Mouse (Mus musculus) olfactory bulb, adult 2 months (tissue): ENCODE data around the gene Rasl11b. TPM values are rescaled to one million over a fixed set of nuclear protein-coding genes. Genes with fewer than 3 reads are reported as not detected.

ENCODE experiments used
- H3K27ac ChIP-seq: fragments of 200-500 bp; 2 replicates; pipeline ENCODE4 v1.5.1; 2012; ENCODE audit warnings: low read depth, low read length; ENCODE audit not compliant: insufficient read depth
- H3K4me1 ChIP-seq: fragments of 200-500 bp; 2 replicates; pipeline ENCODE4 v1.6.1; 2012; ENCODE audit warnings: low read length; ENCODE audit not compliant: control insufficient read depth, insufficient read depth
- H3K4me3 ChIP-seq: fragments of 200-500 bp; 2 replicates; pipeline ENCODE4 v1.5.1; 2012; ENCODE audit warnings: mild to moderate bottlenecking, low read depth, low read length, moderate library complexity; ENCODE audit not compliant: insufficient read depth
- CTCF ChIP-seq: fragments of 200-500 bp; IDR thresholded peaks from 2 replicates; pipeline ENCODE4 v1.5.1; 2012; ENCODE audit warnings: low read depth, mild to moderate bottlenecking, low read length, moderate library complexity; ENCODE audit not compliant: insufficient read depth
- POLR2A ChIP-seq: fragments of 200-500 bp; IDR thresholded peaks from 2 replicates; pipeline ENCODE4 v1.6.1; 2012; ENCODE audit warnings: mild to moderate bottlenecking, low read depth, low read length, moderate library complexity; ENCODE audit not compliant: insufficient read depth
- WGBS: fragments of 180-500 bp; shearing (Covaris S2); methylation state at CpG from one replicate; pipeline ENCODE4 v1.1.7; 2018; 5-methylcytosine and 5-hydroxymethylcytosine counted together
- polyA plus RNA-seq: library from polyadenylated mRNA; stranded (reverse); fragments of >200 nt; gene quantifications from 2 replicates; pipeline ENCODE4 v1.2.4, GENCODE M21; 2012; ENCODE audit warnings: low replicate concordance; ENCODE audit not compliant: missing spikeins, insufficient read depth, insufficient read length

The Rasl11b gene
- polyA plus RNA-seq, 1 experiment, result not detected

GRCm38 (mm10) chr5:74233808-74234207 lies 38.7 kb downstream of the Rasl11b start:
- H3K27ac ChIP-seq, result no peak overlapping the region
- WGBS, result 92% methylated on average over 7 of the region's 7 CpGs
- TF ChIP-seq CTCF (no peak), POLR2A (no peak)
- H3K4me1 ChIP-seq, result peaks cover 7% of the 10 kb centered on the region; the same call in 1 of the 2 replicates
- H3K4me3 ChIP-seq, result no peak overlapping the region

DNA sequence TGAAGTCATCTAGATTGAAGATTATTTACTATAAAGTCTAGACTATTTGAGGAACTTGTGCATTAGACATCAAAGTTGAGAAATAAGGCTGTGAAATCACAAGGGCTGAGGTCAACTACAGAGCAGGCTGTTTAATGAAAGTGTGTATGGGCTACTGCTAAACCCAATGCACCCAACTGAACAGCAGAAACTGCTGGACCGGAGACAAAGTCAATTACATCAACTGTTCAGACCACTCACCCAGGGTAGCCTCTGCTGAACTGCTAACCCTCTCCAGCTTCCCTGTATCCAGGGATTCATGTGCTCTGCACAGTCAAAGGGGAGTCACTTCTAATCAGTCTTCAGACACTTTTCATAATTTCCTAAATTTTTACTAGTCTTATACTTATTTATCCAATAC lies 44.3 kb downstream of the Rasl11b start:
- 89% methylated on average over 1 of the region's 1 CpGs for WGBS
- H3K27ac ChIP-seq, result no peak overlapping the region
- H3K4me1 ChIP-seq, result no peaks in the 10 kb centered on the region
- TF ChIP-seq POLR2A, result no peak
- no peak for TF ChIP-seq CTCF
- no peak overlapping the region for H3K4me3 ChIP-seq

DNA sequence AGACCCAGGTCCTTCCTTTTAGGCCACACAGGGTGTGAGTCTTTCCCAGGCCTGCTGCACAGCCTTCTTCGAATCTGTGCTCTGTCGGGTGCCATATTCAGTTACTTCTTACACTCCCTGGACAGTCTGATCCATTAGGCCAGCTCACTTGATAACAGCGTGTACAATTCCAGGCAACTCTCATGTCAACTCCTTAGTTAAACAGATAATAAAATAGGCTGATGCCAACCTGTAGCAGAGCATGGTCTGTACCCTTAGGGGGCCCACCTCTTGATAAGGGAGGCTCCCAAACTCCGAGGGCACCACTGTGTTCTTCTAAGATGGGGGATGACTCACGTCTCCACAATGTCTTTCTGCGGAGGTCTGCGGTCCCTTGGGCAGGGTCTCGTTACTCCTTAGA lies 45.2 kb downstream of the Rasl11b start:
- H3K4me1 ChIP-seq, result peaks cover under 1% of the 10 kb centered on the region
- WGBS, result 91% methylated on average over 8 of the region's 8 CpGs
- no peak overlapping the region for H3K27ac ChIP-seq
- no peak overlapping the region for H3K4me3 ChIP-seq
- TF ChIP-seq POLR2A, result no peak
- TF ChIP-seq CTCF, result no peak

DNA sequence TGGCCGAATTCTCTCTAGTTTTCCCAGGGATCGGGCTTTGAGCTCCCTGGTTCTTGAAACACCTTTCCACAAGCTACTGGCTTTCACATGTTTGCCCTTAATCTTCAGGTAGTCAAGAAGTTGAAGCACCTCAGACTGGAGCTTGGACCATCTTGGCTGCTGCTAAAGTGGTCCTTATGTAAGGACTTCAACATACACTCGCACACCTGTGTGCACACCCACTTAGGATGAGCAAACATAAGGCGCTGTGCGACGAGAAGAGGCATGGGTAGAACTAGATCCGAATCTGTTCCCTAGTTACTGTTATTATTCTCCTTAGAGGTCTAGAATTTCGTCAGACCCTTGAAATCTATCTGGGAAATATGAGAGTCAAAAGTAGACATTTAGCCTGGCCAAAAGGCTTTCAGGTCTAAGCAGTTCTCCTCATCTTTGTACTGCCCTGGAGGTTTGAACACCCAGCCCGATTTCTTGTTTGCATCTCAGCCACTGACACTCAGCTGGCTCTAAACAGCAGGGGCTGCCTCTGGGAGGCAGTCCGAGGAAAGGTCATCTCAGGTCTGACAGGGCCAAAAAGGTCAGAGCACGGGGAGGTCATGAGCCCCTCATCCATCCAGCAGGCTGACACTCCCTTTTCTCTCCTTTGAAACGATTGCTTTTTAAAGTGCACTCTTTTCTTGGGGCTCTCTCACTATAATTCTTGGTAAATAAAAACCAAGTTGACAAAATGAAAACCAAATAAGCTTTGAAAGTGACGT lies 46.0 kb downstream of the Rasl11b start:
- peaks cover 5% of the 10 kb centered on the region for H3K4me1 ChIP-seq
- no peak overlapping the region for H3K4me3 ChIP-seq
- TF ChIP-seq POLR2A (no peak), CTCF (no peak)
- 82% methylated on average over 13 of the region's 13 CpGs for WGBS
- no peak overlapping the region for H3K27ac ChIP-seq

DNA sequence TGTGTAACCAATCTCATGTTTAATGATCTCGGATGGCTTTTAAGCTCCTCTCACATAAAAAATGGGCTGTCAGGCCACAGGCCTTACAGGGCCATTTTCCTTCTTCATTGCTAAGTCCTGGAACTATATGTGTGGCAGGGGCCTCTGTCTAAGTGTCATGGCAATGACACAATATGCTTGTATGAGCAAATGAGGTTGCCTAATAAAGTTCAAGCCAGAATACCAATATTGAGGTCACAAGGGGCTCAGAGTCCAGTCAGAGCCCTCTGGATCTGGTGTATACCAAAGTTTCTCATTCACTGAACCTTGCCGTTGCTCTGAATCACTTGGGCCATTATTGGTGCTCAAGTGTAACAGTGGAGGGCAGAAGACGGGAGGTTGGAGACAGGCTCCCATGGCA lies 47.6 kb downstream of the Rasl11b start:
- TF ChIP-seq POLR2A, result no peak
- Histone ChIP-seq H3K4me1 (peaks cover 11% of the 10 kb centered on the region), H3K27ac (no peak overlapping the region), H3K4me3 (no peak overlapping the region)
- 84% methylated on average over 3 of the region's 3 CpGs for WGBS

GRCm38 (mm10) chr5:74244406-74245019 lies 49.4 kb downstream of the Rasl11b start:
- TF ChIP-seq POLR2A (no peak), CTCF (no peak)
- Histone ChIP-seq H3K4me1 (peaks cover 11% of the 10 kb centered on the region), H3K4me3 (no peak overlapping the region), H3K27ac (no peak overlapping the region)
- WGBS, result 79% methylated on average over 14 of the region's 14 CpGs

- Histone ChIP-seq H3K4me3 (no peak overlapping the region), H3K27ac (no peak overlapping the region), H3K4me1 (peaks cover 16% of the 10 kb centered on the region)
- TF ChIP-seq CTCF (no peak), POLR2A (no peak)
- WGBS, result 83% methylated on average over 8 of the region's 8 CpGs
These were observed 50.6 kb downstream of the Rasl11b start for GRCm38 (mm10) chr5:74245641-74246145.

DNA sequence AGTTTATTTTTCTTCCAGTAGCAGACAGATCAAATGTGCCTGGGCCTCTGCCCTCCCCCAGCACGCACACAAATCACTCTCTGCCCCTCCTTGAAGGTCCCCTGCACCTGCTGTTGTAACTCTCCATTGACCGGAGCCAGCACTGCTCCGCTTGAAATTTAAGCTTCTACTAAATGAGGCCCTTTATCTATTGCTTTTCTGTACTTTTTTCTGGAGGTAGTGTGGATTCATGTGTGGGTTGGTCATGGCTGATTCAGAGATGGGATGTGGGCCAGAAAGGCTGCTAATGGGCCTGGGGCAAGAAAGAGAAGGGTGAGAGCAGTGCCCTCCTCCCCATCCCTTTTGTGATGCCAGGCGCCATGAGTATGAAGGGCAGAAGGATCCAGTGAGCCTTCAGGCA lies 51.4 kb downstream of the Rasl11b start:
- Histone ChIP-seq H3K4me3 (no peak overlapping the region), H3K4me1 (peaks cover 18% of the 10 kb centered on the region), H3K27ac (no peak overlapping the region)
- TF ChIP-seq POLR2A (no peak), CTCF (no peak)
- 45% methylated on average over 4 of the region's 4 CpGs for WGBS

GRCm38 (mm10) chr5:74246971-74247370 lies 51.9 kb downstream of the Rasl11b start:
- no peak for TF ChIP-seq POLR2A
- TF ChIP-seq CTCF, result no peak
- WGBS, result 89% methylated on average over 3 of the region's 3 CpGs
- no peak overlapping the region for H3K4me3 ChIP-seq

More at GRCm38 (mm10) chr5:74246971-74247370, 51.9 kb downstream of the Rasl11b start:
- H3K27ac ChIP-seq, result no peak overlapping the region
- H3K4me1 ChIP-seq, result peaks cover 18% of the 10 kb centered on the region

Other genes starting within 250 kb of the Rasl11b start
- 164 TPM in 1 of 2 replicates, not detected in the other for gene Usp46, start 126.9 kb upstream of the Rasl11b start, polyA plus RNA-seq